Mouse (Mus musculus) midbrain, embryonic 10.5 days (tissue): ENCODE results near the gene Krt27. TPM values are rescaled to one million over a fixed set of nuclear protein-coding genes. Genes with fewer than 3 reads are reported as not detected.

ENCODE experiments used
- DNase-seq: peaks from one replicate; pipeline ENCODE4 v3.0.0-alpha.2; 2017; ENCODE audit warnings: low spot score
- H3K27ac ChIP-seq: fragments of 300-500 bp; sonication (generic); replicated peaks from 2 replicates; pipeline ENCODE4 v1.5.1; 2016; ENCODE audit warnings: mild to moderate bottlenecking
- H3K27me3 ChIP-seq: fragments of 300-500 bp; sonication (generic); 2 replicates; pipeline ENCODE4 v1.6.1; 2016; ENCODE audit warnings: low read depth, mild to moderate bottlenecking; ENCODE audit not compliant: poor library complexity, severe bottlenecking
- H3K36me3 ChIP-seq: fragments of 300-500 bp; sonication (generic); 2 replicates; pipeline ENCODE4 v1.6.1; 2016; ENCODE audit warnings: mild to moderate bottlenecking, moderate library complexity
- H3K4me1 ChIP-seq: fragments of 300-500 bp; sonication (generic); 2 replicates; pipeline ENCODE4 v1.6.1; 2016
- H3K4me3 ChIP-seq: fragments of 300-500 bp; sonication (generic); 2 replicates; pipeline ENCODE4 v1.5.1; 2016; ENCODE audit warnings: mild to moderate bottlenecking, moderate library complexity
- H3K9me3 ChIP-seq: fragments of 300-500 bp; sonication (generic); replicated peaks from 2 replicates; pipeline ENCODE4 v1.6.1; 2016; ENCODE audit warnings: mild to moderate bottlenecking
- WGBS: fragments of 180-500 bp; shearing (Covaris S2); methylation state at CpG from one replicate; pipeline ENCODE4 v1.1.7; 2016; 5-methylcytosine and 5-hydroxymethylcytosine counted together
- polyA plus RNA-seq: library from polyadenylated mRNA; unstranded; fragments of >200 nt; fragmentation: Nextera tagmentation; extraction: Ambion mirVana; gene quantifications from 2 replicates; pipeline ENCODE4 v1.2.1, GENCODE M21; 2016

Gene Krt27
- polyA plus RNA-seq, 1 experiment from 2014 or later: not detected

DNA sequence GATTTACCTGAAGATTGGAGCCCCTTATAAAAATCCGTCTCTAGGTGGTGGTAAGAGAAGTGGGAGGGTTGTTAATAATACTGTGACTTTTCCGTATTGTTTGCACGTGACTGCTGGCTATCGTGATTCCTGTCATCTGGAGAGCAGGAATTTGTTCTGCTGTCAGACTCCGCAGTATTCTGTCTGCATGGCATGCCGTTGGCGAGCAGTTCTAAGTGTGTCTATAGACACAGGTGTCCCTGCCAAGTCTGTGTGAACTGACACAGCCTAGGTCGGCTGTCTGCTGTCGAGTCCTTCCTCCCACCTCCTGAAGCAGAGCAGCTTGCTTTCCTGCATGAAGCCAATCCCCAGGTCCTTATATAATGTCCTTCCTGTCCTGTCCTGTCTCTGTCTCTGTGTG lies 31.8 kb downstream of the Krt27 start:
- Histone ChIP-seq H3K27me3 (no peaks in the 10 kb centered on the region), H3K36me3 (no peaks in the 10 kb centered on the region), H3K27ac (no peak overlapping the region), H3K4me3 (no peak overlapping the region), H3K4me1 (0 out of 2 replicates have a peak, but pooled peaks cover 4% of the 10 kb centered on the region), H3K9me3 (no peaks in the 10 kb centered on the region)
- 89% methylated on average over 9 of the region's 9 CpGs for WGBS
- DNase-seq: no peak

DNA sequence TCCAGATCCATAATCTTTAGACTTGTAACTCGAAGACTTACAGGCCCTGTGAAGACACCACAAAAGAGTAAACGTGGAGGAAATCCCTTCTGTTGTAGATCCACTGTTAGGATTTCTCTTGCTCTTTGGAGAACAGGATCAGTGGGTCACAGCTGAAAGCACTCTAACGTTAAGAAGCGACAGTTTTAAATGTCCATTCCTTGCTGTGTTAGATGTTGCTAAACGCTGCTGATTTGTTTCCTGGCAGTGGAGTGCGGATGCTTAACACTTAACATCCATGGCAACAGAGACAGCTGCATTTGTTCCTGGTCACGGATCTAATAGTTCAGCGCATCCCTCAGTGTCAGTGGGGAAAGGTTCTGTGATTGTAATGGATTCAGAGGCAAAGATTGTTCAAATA lies 34.4 kb downstream of the Krt27 start:
- no peak for DNase-seq
- no peak overlapping the region for H3K27ac ChIP-seq
- no peaks in the 10 kb centered on the region for H3K27me3 ChIP-seq
- H3K4me1 ChIP-seq: 0 out of 2 replicates have a peak, but pooled peaks cover 4% of the 10 kb centered on the region
- 63% methylated on average over 8 of the region's 8 CpGs for WGBS
- H3K4me3 ChIP-seq: no peak overlapping the region
- H3K9me3 ChIP-seq: no peaks in the 10 kb centered on the region
- no peaks in the 10 kb centered on the region for H3K36me3 ChIP-seq

DNA sequence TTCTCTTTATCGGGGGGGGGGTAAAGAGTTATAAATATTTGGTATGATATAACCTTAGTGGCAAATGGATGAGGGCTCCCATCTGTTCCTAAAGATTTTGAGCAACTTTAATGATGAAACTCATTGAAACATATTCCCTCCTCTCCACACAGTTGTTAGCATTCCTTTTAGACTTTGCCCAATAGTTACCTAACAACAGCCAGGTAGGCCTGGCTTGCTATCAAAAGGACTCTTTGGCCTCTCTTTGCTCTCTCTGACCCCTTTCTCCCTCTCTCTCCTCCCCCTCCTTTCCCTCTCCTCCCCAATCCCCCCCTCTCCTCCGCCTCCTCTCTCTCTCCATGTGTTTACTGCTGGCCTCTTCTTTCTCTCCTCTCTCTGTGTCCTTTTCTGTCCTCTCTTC lies 36.3 kb downstream of the Krt27 start:
- WGBS: 81% methylated on average over 2 of the region's 2 CpGs
- H3K36me3 ChIP-seq: no peaks in the 10 kb centered on the region

DNA sequence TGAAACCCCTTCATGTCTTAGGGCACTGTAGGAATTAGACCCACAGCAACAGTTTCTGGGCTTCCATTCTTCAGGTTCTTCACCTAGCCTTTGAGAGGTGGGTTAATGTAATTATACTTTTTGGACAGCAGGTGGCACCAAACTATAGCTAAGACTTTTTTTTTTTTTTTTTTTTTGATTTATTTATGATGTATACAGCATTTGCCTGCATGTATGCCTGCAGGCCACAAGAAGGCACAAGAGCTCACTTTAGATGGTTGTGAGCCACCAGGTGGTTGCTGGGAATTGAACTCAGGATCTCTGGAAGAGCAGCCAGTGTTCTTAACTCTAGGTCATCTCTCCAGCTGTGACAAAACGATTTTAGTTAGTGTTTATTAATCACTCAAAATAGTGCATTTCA lies 40.0 kb downstream of the Krt27 start:
- no peaks in the 10 kb centered on the region for H3K4me1 ChIP-seq
- H3K9me3 ChIP-seq: no peaks in the 10 kb centered on the region
- no peak for DNase-seq
- H3K27ac ChIP-seq: no peak overlapping the region
- no peaks in the 10 kb centered on the region for H3K27me3 ChIP-seq
- 80% methylated on average over 1 of the region's 1 CpGs for WGBS
- no peaks in the 10 kb centered on the region for H3K36me3 ChIP-seq
- H3K4me3 ChIP-seq: no peak overlapping the region

More for the DNA sequence above, 36.3 kb downstream of the Krt27 start:
- no peak overlapping the region for H3K4me3 ChIP-seq
- no peaks in the 10 kb centered on the region for H3K9me3 ChIP-seq
- no peaks in the 10 kb centered on the region for H3K27me3 ChIP-seq
- DNase-seq: no peak
- 0 out of 2 replicates have a peak, but pooled peaks cover 4% of the 10 kb centered on the region for H3K4me1 ChIP-seq
- H3K27ac ChIP-seq: no peak overlapping the region

DNA sequence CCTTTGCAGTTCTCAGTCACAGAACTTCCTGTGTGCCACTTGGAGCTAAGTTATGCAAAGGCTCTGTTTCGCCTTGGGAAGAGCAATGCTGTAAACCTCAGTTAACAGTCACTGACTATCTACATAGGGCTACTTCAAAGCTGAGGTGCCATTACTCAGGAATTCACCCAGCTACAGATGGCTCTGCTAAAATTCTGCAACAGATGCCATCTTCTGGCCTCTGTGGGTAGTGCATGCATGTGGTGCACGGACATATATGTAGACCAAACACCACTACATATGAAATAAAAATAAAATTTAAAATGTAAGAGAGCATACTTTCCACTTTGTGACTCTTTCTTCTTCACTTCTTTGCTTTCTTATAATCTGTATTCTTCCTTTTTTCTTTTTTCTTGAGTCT lies 43.3 kb downstream of the Krt27 start:
- H3K4me3 ChIP-seq: no peak overlapping the region
- no peaks in the 10 kb centered on the region for H3K9me3 ChIP-seq
- H3K27ac ChIP-seq: no peak overlapping the region
- H3K4me1 ChIP-seq: no peaks in the 10 kb centered on the region
- DNase-seq: peak; percentile 55
- no peaks in the 10 kb centered on the region for H3K36me3 ChIP-seq
- no peaks in the 10 kb centered on the region for H3K27me3 ChIP-seq
- WGBS: 38% methylated on average over 2 of the region's 2 CpGs

Other genes starting within 250 kb of the Krt27 start
- 0.14 TPM in 1 of 2 replicates, not detected in the other for gene Ccr7, start 196.0 kb downstream of the Krt27 start, polyA plus RNA-seq
- gene Smarce1, start 120.1 kb downstream of the Krt27 start, polyA plus RNA-seq: 296 and 338 TPM in 2 replicates
- gene Krt222, start 107.0 kb downstream of the Krt27 start, polyA plus RNA-seq: 0.12 and 0.24 TPM in 2 replicates
- not detected in 2 replicates for gene Krt24, start 65.8 kb downstream of the Krt27 start, polyA plus RNA-seq
- not detected in 2 replicates for gene Krt25, start 28.2 kb downstream of the Krt27 start, polyA plus RNA-seq
- 0.21 and 0.60 TPM in 2 replicates for gene Krt26, start 13.1 kb downstream of the Krt27 start, polyA plus RNA-seq
- 0.21 and 0.32 TPM in 2 replicates for gene Krt28, start 23.8 kb upstream of the Krt27 start, polyA plus RNA-seq
- 24.0 and 27.6 TPM in 2 replicates for gene Krt10, start 38.3 kb upstream of the Krt27 start, polyA plus RNA-seq
- gene Krt12, start 71.2 kb upstream of the Krt27 start, polyA plus RNA-seq: not detected in 2 replicates
- gene Krt20, start 87.0 kb upstream of the Krt27 start, polyA plus RNA-seq: 0.65 and 0.68 TPM in 2 replicates
- not detected in 2 replicates for gene Krt23, start 142.0 kb upstream of the Krt27 start, polyA plus RNA-seq
- gene Krt39, start 170.2 kb upstream of the Krt27 start, polyA plus RNA-seq: not detected in 2 replicates
- gene Krt40, start 192.1 kb upstream of the Krt27 start, polyA plus RNA-seq: not detected in 2 replicates
- not detected in 2 replicates for gene Krtap3-3, start 199.8 kb upstream of the Krt27 start, polyA plus RNA-seq
- gene Krtap3-2, start 205.7 kb upstream of the Krt27 start, polyA plus RNA-seq: not detected in 2 replicates
- gene Gm11939, start 208.4 kb upstream of the Krt27 start, polyA plus RNA-seq: not detected in 2 replicates
- not detected in 2 replicates for gene Krtap3-1, start 215.5 kb upstream of the Krt27 start, polyA plus RNA-seq
- not detected in 2 replicates for gene Krtap1-5, start 229.9 kb upstream of the Krt27 start, polyA plus RNA-seq
- gene Krtap1-4, start 232.6 kb upstream of the Krt27 start, polyA plus RNA-seq: not detected in 2 replicates
- gene Krtap1-3, start 240.2 kb upstream of the Krt27 start, polyA plus RNA-seq: not detected in 2 replicates
- gene Krtap9-3, start 247.0 kb upstream of the Krt27 start, polyA plus RNA-seq: not detected in 2 replicates